Mouse (Mus musculus) embryo, embryonic 11.5 days (tissue): ENCODE results near the gene Sult2a8.
"Not testable (repeated sequence)": the region's sequence is repeated elsewhere in the genome, so short reads cannot be mapped to it uniquely, and the experiment has no call there.

ENCODE experiments used
- DNase-seq: peaks from one replicate; pipeline ENCODE4 v3.0.0-alpha.2; 2012; ENCODE audit warnings: low read depth, low spot score

Sult2a8 gene

GRCm38 (mm10) chr7:14446534-14446933 lies at the start of gene Sult2a8:
Gene Sult2a8 (minus strand): TSS chr7:14446769.
- no peak for DNase-seq

- DNase-seq, result no peak
Measured at GRCm38 (mm10) chr7:14494130-14494529, 47.6 kb upstream of the Sult2a8 start, which contains the start of gene Sult2a7. Gene Sult2a7 (minus strand): TSS chr7:14494230.

- no peak for DNase-seq
Measured at GRCm38 (mm10) chr7:14492886-14493285, 46.3 kb upstream of the Sult2a8 start.

- DNase-seq, result no peak
Measured at GRCm38 (mm10) chr7:14439581-14439980, 7.0 kb downstream of the Sult2a8 start.

- no peak for DNase-seq
Measured at GRCm38 (mm10) chr7:14438484-14438883, 8.1 kb downstream of the Sult2a8 start.

GRCm38 (mm10) chr7:14438029-14438428 lies 8.5 kb downstream of the Sult2a8 start:
- no peak for DNase-seq

- DNase-seq, result not testable (repeated sequence)
Measured at GRCm38 (mm10) chr7:14399363-14399762, 47.2 kb downstream of the Sult2a8 start.

GRCm38 (mm10) chr7:14396462-14396861 lies 50.1 kb downstream of the Sult2a8 start:
- no peak for DNase-seq
